Mouse (Mus musculus) MEL (cell line): Measurements from ENCODE around the gene Vta1. TPM values are rescaled to one million over a fixed set of nuclear protein-coding genes. Genes with fewer than 3 reads are reported as not detected.

Source experiments
- DNase-seq: peaks from one replicate; pipeline ENCODE4 v3.0.0; 2011; ENCODE audit warnings: low read depth, low spot score
- H3K27ac ChIP-seq: 2 replicates; pipeline ENCODE4 v1.5.1; 2012; ENCODE audit warnings: low read depth, mild to moderate bottlenecking, control low read depth, low read length, moderate library complexity; ENCODE audit not compliant: control insufficient read depth
- H3K27me3 ChIP-seq, 2 experiments: fragments of 150-350 bp in 1 of 2; sonication (generic) in 1 of 2; 2 replicates each; pipeline ENCODE4 v1.6.1; 2012; ENCODE audit warnings: low read length in 2 of 2, mild to moderate bottlenecking in 2 of 2, improper control_type of control experiment in 1 of 2, moderate library complexity in 1 of 2; ENCODE audit not compliant: insufficient read depth in 2 of 2, control insufficient read depth in 1 of 2
- H3K36me3 ChIP-seq, 2 experiments: 2 replicates each; pipeline ENCODE4 v1.6.1; 2012 to 2014; ENCODE audit warnings: low read length in 2 of 2, improper control_type of control experiment in 1 of 2, inconsistent platforms in 1 of 2, mild to moderate bottlenecking in 1 of 2; ENCODE audit not compliant: insufficient read depth in 2 of 2, control insufficient read depth in 1 of 2
- H3K4me1 ChIP-seq, 2 experiments: fragments of 150-350 bp in 1 of 2; sonication (generic) in 1 of 2; 2 replicates each; pipeline ENCODE4 v1.6.1; 2012; ENCODE audit warnings: low read length in 2 of 2, improper control_type of control experiment in 1 of 2, mild to moderate bottlenecking in 1 of 2; ENCODE audit not compliant: insufficient read depth in 2 of 2, control insufficient read depth in 1 of 2
- H3K4me3 ChIP-seq, 2 experiments: fragments of 150-350 bp in 1 of 2; sonication (generic) in 1 of 2; 2 replicates each; pipeline ENCODE4 v1.5.1; 2012; ENCODE audit warnings: low read depth in 2 of 2, low read length in 2 of 2, mild to moderate bottlenecking in 2 of 2, moderate library complexity in 2 of 2, control low read depth in 1 of 2, improper control_type of control experiment in 1 of 2; ENCODE audit not compliant: control insufficient read depth in 1 of 2, insufficient read depth in 1 of 2
- H3K79me2 ChIP-seq: 2 replicates; pipeline ENCODE4 v1.6.1; 2012; ENCODE audit warnings: mild to moderate bottlenecking, low read length, moderate library complexity; ENCODE audit not compliant: control insufficient read depth, poor library complexity, insufficient read depth
- H3K9ac ChIP-seq: 2 replicates; pipeline ENCODE4 v1.6.1; 2012; ENCODE audit warnings: low read depth, mild to moderate bottlenecking, control low read depth, low read length, moderate library complexity; ENCODE audit not compliant: control insufficient read depth, poor library complexity, severe bottlenecking
- H3K9me3 ChIP-seq: fragments of 150-350 bp; sonication (generic); replicated peaks from 2 replicates; pipeline ENCODE4 v1.6.1; 2012; ENCODE audit warnings: mild to moderate bottlenecking, low read length, improper control_type of control experiment, moderate library complexity; ENCODE audit not compliant: insufficient read depth
- BHLHE40 ChIP-seq: IDR thresholded peaks from 2 replicates; pipeline ENCODE4 v1.6.1; 2012; ENCODE audit warnings: low read depth, mild to moderate bottlenecking, inconsistent platforms, low read length, improper control_type of control experiment, borderline replicate concordance
- CHD1 ChIP-seq: IDR thresholded peaks from 2 replicates; pipeline ENCODE4 v1.6.1; 2012; ENCODE audit warnings: low read depth, mild to moderate bottlenecking, inconsistent platforms, low read length, improper control_type of control experiment
- CHD2 ChIP-seq: IDR thresholded peaks from 2 replicates; pipeline ENCODE4 v1.6.1; 2011; ENCODE audit warnings: low read length, improper control_type of control experiment
- ELF1 ChIP-seq: IDR thresholded peaks from 2 replicates; pipeline ENCODE4 v1.6.1; 2014; ENCODE audit warnings: low read depth, mild to moderate bottlenecking, inconsistent platforms, low read length, improper control_type of control experiment, moderate library complexity
- EP300 ChIP-seq, 2 experiments: IDR thresholded peaks; 2 replicates each; pipeline ENCODE4 v1.6.1; 2011; ENCODE audit warnings: improper control_type of control experiment in 2 of 2, low read length in 2 of 2, low read depth in 1 of 2, mild to moderate bottlenecking in 1 of 2
- GATA1 ChIP-seq: IDR thresholded peaks from 2 replicates; pipeline ENCODE4 v1.6.1; 2011; ENCODE audit warnings: low read depth, low read length, improper control_type of control experiment
- JUND ChIP-seq: IDR thresholded peaks from 2 replicates; pipeline ENCODE4 v1.6.1; 2011; ENCODE audit warnings: low read depth, mild to moderate bottlenecking, improper control_type of control experiment, low read length
- MAX ChIP-seq: IDR thresholded peaks from 2 replicates; pipeline ENCODE4 v1.6.1; 2011; ENCODE audit warnings: low read length, improper control_type of control experiment
- MXI1 ChIP-seq: IDR thresholded peaks from 2 replicates; pipeline ENCODE4 v1.6.1; 2011; ENCODE audit warnings: mild to moderate bottlenecking, low read depth, low read length, improper control_type of control experiment
- MYB ChIP-seq: IDR thresholded peaks from 2 replicates; pipeline ENCODE4 v1.6.1; 2011; ENCODE audit warnings: mild to moderate bottlenecking, low read depth, low read length, improper control_type of control experiment
- MYC ChIP-seq: IDR thresholded peaks from 2 replicates; pipeline ENCODE4 v1.6.1; 2011; ENCODE audit warnings: low read depth, mild to moderate bottlenecking, low read length, improper control_type of control experiment, moderate library complexity
- NELFE ChIP-seq: IDR thresholded peaks from 2 replicates; pipeline ENCODE4 v1.6.1; 2011; ENCODE audit warnings: low read depth, low read length, improper control_type of control experiment
- POLR2AphosphoS2 ChIP-seq: IDR thresholded peaks from 2 replicates; pipeline ENCODE4 v1.6.1; 2011; ENCODE audit warnings: low read length, improper control_type of control experiment
- RAD21 ChIP-seq: IDR thresholded peaks from 2 replicates; pipeline ENCODE4 v1.6.1; 2011; ENCODE audit warnings: mild to moderate bottlenecking, low read depth, low read length, improper control_type of control experiment
- RCOR1 ChIP-seq: IDR thresholded peaks from 2 replicates; pipeline ENCODE4 v1.6.1; 2012; ENCODE audit warnings: low read depth, mild to moderate bottlenecking, inconsistent platforms, low read length, improper control_type of control experiment
- SIN3A ChIP-seq: IDR thresholded peaks from 2 replicates; pipeline ENCODE4 v1.6.1; 2012; ENCODE audit warnings: low read length, improper control_type of control experiment, inconsistent platforms
- TAL1 ChIP-seq: IDR thresholded peaks from 2 replicates; pipeline ENCODE4 v1.6.1; 2012; ENCODE audit warnings: mild to moderate bottlenecking, inconsistent platforms, low read length, moderate library complexity, mixed read lengths
- TBP ChIP-seq: IDR thresholded peaks from 2 replicates; pipeline ENCODE4 v1.8.0; 2011; ENCODE audit warnings: low read depth, low read length, improper control_type of control experiment
- TCF12 ChIP-seq: IDR thresholded peaks from 2 replicates; pipeline ENCODE4 v1.6.1; 2014; ENCODE audit warnings: low read depth, mild to moderate bottlenecking, inconsistent platforms, low read length, improper control_type of control experiment, moderate library complexity
- UBTF ChIP-seq: IDR thresholded peaks from 2 replicates; pipeline ENCODE4 v1.6.1; 2012; ENCODE audit warnings: low read depth, mild to moderate bottlenecking, inconsistent platforms, low read length, improper control_type of control experiment, moderate library complexity, borderline replicate concordance; ENCODE audit not compliant: insufficient read depth
- USF1 ChIP-seq: IDR thresholded peaks from 2 replicates; pipeline ENCODE4 v1.6.1; 2014; ENCODE audit warnings: low read depth, mild to moderate bottlenecking, inconsistent platforms, low read length, improper control_type of control experiment, moderate library complexity
- ZKSCAN1 ChIP-seq: IDR thresholded peaks from 2 replicates; pipeline ENCODE4 v1.6.1; 2012; ENCODE audit warnings: low read depth, mild to moderate bottlenecking, inconsistent platforms, low read length, improper control_type of control experiment, moderate library complexity
- ZNF384 ChIP-seq: IDR thresholded peaks from 2 replicates; pipeline ENCODE4 v1.6.1; 2012; ENCODE audit warnings: low read depth, mild to moderate bottlenecking, inconsistent platforms, low read length, improper control_type of control experiment
- polyA plus RNA-seq, 2 experiments: library from polyadenylated mRNA; stranded (reverse) in 1 of 2; unstranded in 1 of 2; fragments of >175 nt in 1 of 2; fragments of >200 nt in 1 of 2; gene quantifications; 2 replicates each; pipeline versions ENCODE4 v1.2.1 to v1.2.4; 2012; ENCODE audit warnings: low replicate concordance in 2 of 2, low read depth in 1 of 2; ENCODE audit not compliant: insufficient read length in 2 of 2, insufficient read depth in 1 of 2, missing spikeins in 1 of 2
- total RNA-seq: library from RNA; depleted of rRNA; stranded (reverse); fragments of 300-350 nt; gene quantifications from 2 replicates; pipeline ENCODE4 v1.2.3, GENCODE M21; 2012

Gene Vta1
- total and polyA plus RNA-seq, 3 experiments: 51.9 to 96.5 TPM; not detected in 1

DNA sequence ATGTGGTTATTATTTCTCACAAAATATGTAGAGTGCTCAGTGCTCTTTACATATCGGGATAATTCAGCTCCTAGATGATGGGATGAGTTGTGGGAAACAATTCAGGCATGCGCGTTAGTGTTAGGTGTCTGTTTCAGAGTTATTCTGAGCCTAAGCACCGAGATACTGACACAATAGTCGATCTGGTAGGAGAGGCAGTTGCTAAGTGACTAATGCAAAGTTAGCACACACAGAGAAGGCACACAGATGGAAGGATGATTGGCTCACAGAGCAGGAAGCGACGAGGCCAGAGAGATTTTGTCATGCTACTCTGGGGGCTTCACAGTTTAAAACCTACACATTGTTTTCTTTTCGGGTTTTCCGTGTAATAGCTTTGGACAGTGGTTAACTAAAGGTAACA lies 20.3 kb upstream of the Vta1 start:
- Histone ChIP-seq H3K9me3 (no peaks in the 10 kb centered on the region), H3K9ac (no peak overlapping the region), H3K4me3 (no peak overlapping the region), H3K27ac (no peak overlapping the region), H3K27me3 (no peaks in the 10 kb centered on the region), H3K36me3 (no peaks in the 10 kb centered on the region)
- DNase-seq: no peak
- TF ChIP-seq ZNF384 (no peak), UBTF (no peak), MAX (no peak), CHD1 (no peak), MYB (no peak), RCOR1 (no peak), POLR2AphosphoS2 (no peak), TCF12 (no peak), ZKSCAN1 (no peak), NELFE (no peak), CHD2 (no peak), RAD21 (no peak)
- TF ChIP-seq, all 39 proteins: peak for 0
- no peaks in the 10 kb centered on the region for H3K79me2 ChIP-seq
- no peaks in the 10 kb centered on the region for H3K4me1 ChIP-seq

DNA sequence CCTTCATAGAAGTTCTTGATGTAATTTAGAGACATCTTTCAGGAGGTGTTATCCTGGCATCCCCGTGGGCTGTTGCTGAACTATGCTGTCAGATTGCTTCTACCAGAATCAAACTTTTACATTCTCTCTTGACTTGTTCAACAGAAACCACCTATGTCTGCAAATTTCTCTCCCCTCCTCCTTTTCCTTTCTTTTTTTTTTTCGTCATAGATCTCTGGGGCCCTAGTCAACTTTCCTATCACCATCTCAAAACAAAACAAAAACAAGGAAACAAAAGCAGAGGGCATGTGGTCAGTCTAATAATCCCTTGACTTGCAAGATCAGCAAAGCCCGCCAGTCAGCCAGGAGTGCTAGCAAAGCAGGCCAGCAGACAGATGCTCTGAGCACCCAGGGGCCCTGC lies 12.8 kb upstream of the Vta1 start, which contains the start of gene Gje1:
Gje1 (minus strand) TSS at position 101 of the 400 bp plus-strand sequence.
- H3K4me1 ChIP-seq: no peaks in the 10 kb centered on the region
- no peaks in the 10 kb centered on the region for H3K36me3 ChIP-seq
- H3K4me3 ChIP-seq: no peak within 1 kb of the TSS
- no peaks in the 10 kb centered on the region for H3K9me3 ChIP-seq
- no peak within 1 kb of the TSS for H3K27ac ChIP-seq
- no peaks in the 10 kb centered on the region for H3K27me3 ChIP-seq
- H3K9ac ChIP-seq: no peak within 1 kb of the TSS
- no peak for DNase-seq
- no peak for TF ChIP-seq BHLHE40
- no peak for TF ChIP-seq RAD21
- TF ChIP-seq USF1: no peak
- TF ChIP-seq ZNF384: no peak
- TF ChIP-seq JUND: no peak
- TF ChIP-seq EP300 (IDR thresholded peaks at IDR 0.05; ENCODE audit: low read depth in 1 of 2, low read length in 2 of 2): no peak
- TF ChIP-seq MXI1: no peak
- no peak for TF ChIP-seq ZKSCAN1
- no peak for TF ChIP-seq CHD1
- no peak for TF ChIP-seq SIN3A
- no peak for TF ChIP-seq ELF1
- no peak for TF ChIP-seq MYC
- TF ChIP-seq GATA1: no peak
- no peak for TF ChIP-seq TAL1
- TF ChIP-seq TBP: no peak
- H3K79me2 ChIP-seq: no peaks in the 10 kb centered on the region
